Mouse (Mus musculus): ENCODE measurements around the gene Selenbp2. TPM values are rescaled to one million over a fixed set of nuclear protein-coding genes. Genes with fewer than 3 reads are reported as not detected.
"Not testable (repeated sequence)": the region's sequence is repeated elsewhere in the genome, so short reads cannot be mapped to it uniquely, and the experiment has no call there.

Selenbp2 gene
- not detected in 2 replicates for polyA plus RNA-seq (2014; fragmentation: Nextera tagmentation; extraction: Ambion mirVana)

- H3K27ac ChIP-seq (ENCODE audit: low read depth, low read length): no peak within 1 kb of the TSS
Observed at GRCm38 (mm10) chr3:94693329-94693825, at the start of gene Selenbp2. Gene Selenbp2, plus strand, starts transcription at chr3:94693556.

DNA sequence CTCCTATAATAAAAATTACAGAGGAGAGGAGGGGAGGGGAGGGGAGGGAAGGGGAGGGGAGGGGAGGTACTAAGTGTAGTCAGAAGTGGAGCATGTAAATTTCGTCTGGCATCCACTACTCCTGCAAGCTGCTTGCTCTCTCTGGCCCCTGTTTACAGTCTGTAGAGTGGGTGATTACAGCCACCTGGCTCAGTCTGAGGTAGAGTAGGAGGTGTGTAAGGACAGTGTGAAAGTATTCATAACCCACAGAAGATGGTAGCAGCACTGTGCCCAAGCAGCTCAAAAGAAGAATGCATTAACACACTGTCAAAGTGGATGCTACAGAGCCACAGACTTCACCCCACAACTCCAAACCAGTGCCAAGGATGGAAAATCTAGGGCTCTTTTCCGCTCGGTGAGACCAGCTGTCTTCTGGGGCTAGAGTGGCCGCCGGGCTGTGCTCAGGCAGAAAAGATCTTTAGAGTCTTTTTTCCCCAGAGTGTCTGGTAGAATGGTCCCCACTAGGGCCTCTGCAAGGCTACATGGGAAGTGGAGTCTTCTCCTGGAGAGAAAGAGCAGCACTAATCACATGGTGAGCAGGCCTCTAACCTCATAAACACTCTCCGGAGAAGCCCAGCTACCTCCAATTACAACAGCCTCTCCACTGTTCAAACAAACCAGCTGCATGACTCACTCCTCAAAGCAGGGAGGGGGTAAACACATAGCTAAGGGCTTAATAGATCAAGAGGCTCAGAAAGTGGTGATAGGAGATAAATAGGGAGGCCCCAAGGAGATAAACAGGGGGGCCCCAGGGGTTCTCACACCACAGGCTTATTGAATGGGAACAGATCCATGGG is 44.4 kb upstream of the Selenbp2 start:
- WGBS: 44% methylated on average over 6 of the region's 6 CpGs
- Histone ChIP-seq H3K27ac (ENCODE audit: low read depth, low read length) (no peak overlapping the region), H3K4me3 (ENCODE audit: low read depth, low read length) (no peak overlapping the region), H3K27me3 (ENCODE audit: control insufficient read depth, insufficient read depth, low read length) (no peaks in the 10 kb centered on the region), H3K36me3 (ENCODE audit: control insufficient read depth, insufficient read depth, low read length) (no peaks in the 10 kb centered on the region), H3K9me3 (ENCODE audit: control insufficient read depth, low read length) (no peaks in the 10 kb centered on the region), H3K4me2 (no peak overlapping the region), H3K4me1 (ENCODE audit: control insufficient read depth, insufficient read depth, low read length) (no peaks in the 10 kb centered on the region; the same call in 1 of the 2 replicates), H3K9ac (ENCODE audit: low read length) (no peak overlapping the region)
- DNase-seq (ENCODE audit: low spot score, missing footprints) (no peak), ATAC-seq (ENCODE audit: low FRiP score) (peak; percentile 75; the same call in 1 of the 2 replicates)

More at GRCm38 (mm10) chr3:94693329-94693825, at the start of gene Selenbp2:
- WGBS: 84% methylated on average over 5 of the region's 5 CpGs
- Histone ChIP-seq H3K4me1 (ENCODE audit: control insufficient read depth, insufficient read depth, low read length) (no peaks in the 10 kb centered on the region), H3K36me3 (ENCODE audit: control insufficient read depth, insufficient read depth, low read length) (no peaks in the 10 kb centered on the region), H3K4me2 (no peak within 1 kb of the TSS), H3K27me3 (ENCODE audit: control insufficient read depth, insufficient read depth, low read length) (no peaks in the 10 kb centered on the region), H3K9me3 (ENCODE audit: control insufficient read depth, low read length) (no peaks in the 10 kb centered on the region), H3K4me3 (ENCODE audit: low read depth, low read length) (no peak within 1 kb of the TSS), H3K9ac (ENCODE audit: low read length) (no peak within 1 kb of the TSS)
- DNase-seq (ENCODE audit: low spot score, missing footprints) (no peak), ATAC-seq (ENCODE audit: low FRiP score) (no peak)

GRCm38 (mm10) chr3:94650409-94650808 is 42.9 kb upstream of the Selenbp2 start:
- Histone ChIP-seq H3K4me3 (ENCODE audit: low read depth, low read length) (no peak overlapping the region), H3K27ac (ENCODE audit: low read depth, low read length) (no peak overlapping the region), H3K27me3 (ENCODE audit: control insufficient read depth, insufficient read depth, low read length) (no peaks in the 10 kb centered on the region), H3K4me1 (ENCODE audit: control insufficient read depth, insufficient read depth, low read length) (no peaks in the 10 kb centered on the region; the same call in 1 of the 2 replicates), H3K4me2 (no peak overlapping the region), H3K36me3 (ENCODE audit: control insufficient read depth, insufficient read depth, low read length) (no peaks in the 10 kb centered on the region), H3K9me3 (ENCODE audit: control insufficient read depth, low read length) (no peaks in the 10 kb centered on the region), H3K9ac (ENCODE audit: low read length) (no peak overlapping the region)
- no peak for DNase-seq (ENCODE audit: low spot score, missing footprints)
- ATAC-seq (ENCODE audit: low FRiP score): no peak
- WGBS: 86% methylated on average over 7 of the region's 7 CpGs

GRCm38 (mm10) chr3:94653967-94654366 is 39.4 kb upstream of the Selenbp2 start:
- not testable (repeated sequence) for H3K4me1 ChIP-seq (ENCODE audit: control insufficient read depth, insufficient read depth, low read length); DNase-seq (ENCODE audit: low spot score, missing footprints); H3K9me3 ChIP-seq (ENCODE audit: control insufficient read depth, low read length); H3K36me3 ChIP-seq (ENCODE audit: control insufficient read depth, insufficient read depth, low read length); H3K4me3 ChIP-seq (ENCODE audit: low read depth, low read length); H3K27ac ChIP-seq (ENCODE audit: low read depth, low read length); H3K4me2 ChIP-seq; ATAC-seq (ENCODE audit: low FRiP score); H3K9ac ChIP-seq (ENCODE audit: low read length); H3K27me3 ChIP-seq (ENCODE audit: control insufficient read depth, insufficient read depth, low read length)
- WGBS: 79% methylated on average over 1 of the region's 1 CpGs

GRCm38 (mm10) chr3:94657852-94658739 is 35.3 kb upstream of the Selenbp2 start:
- peak; percentile 89 for DNase-seq (ENCODE audit: low spot score, missing footprints)
- WGBS: 3% methylated on average over 22 of the region's 47 CpGs
- ATAC-seq (ENCODE audit: low FRiP score): peak; percentile 74

DNA sequence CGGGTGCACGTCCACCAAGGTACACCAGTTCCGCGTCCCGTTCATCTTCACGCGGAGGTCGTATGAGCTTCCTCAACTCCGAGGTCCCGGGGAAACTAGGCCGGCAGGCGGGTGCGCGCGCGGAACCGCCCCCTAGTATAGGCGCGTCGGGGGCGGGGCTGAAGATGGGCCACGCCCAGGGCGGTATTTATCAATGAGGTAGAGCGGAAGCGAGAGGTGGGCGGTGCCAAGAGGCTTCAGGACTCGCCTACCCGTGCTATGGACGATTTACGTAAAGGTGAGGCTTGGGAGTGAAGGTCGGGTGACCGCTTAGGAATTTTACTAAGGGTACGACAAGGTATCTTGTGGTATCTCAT is 34.6 kb upstream of the Selenbp2 start, which contains the start of gene Tuft1:
Gene Tuft1, minus strand, starts transcription at position 133 of the 356 bp plus-strand sequence.
- Histone ChIP-seq H3K4me2 (peak within 1 kb of the TSS; percentile 52), H3K4me3 (ENCODE audit: low read depth, low read length) (peak within 1 kb of the TSS; percentile 32)
- H3K27me3 ChIP-seq (ENCODE audit: control insufficient read depth, insufficient read depth, low read length); H3K4me1 ChIP-seq (ENCODE audit: control insufficient read depth, insufficient read depth, low read length); H3K27ac ChIP-seq (ENCODE audit: low read depth, low read length); DNase-seq (ENCODE audit: low spot score, missing footprints); H3K9me3 ChIP-seq (ENCODE audit: control insufficient read depth, low read length); H3K9ac ChIP-seq (ENCODE audit: low read length); H3K36me3 ChIP-seq (ENCODE audit: control insufficient read depth, insufficient read depth, low read length): not testable (repeated sequence)
- ATAC-seq (ENCODE audit: low FRiP score): peak; percentile 94
- under 1% methylated on average over 17 of the region's 33 CpGs for WGBS

More at GRCm38 (mm10) chr3:94657852-94658739, 35.3 kb upstream of the Selenbp2 start:
- not testable (repeated sequence) for H3K9me3 ChIP-seq (ENCODE audit: control insufficient read depth, low read length); H3K27ac ChIP-seq (ENCODE audit: low read depth, low read length); H3K4me1 ChIP-seq (ENCODE audit: control insufficient read depth, insufficient read depth, low read length); H3K36me3 ChIP-seq (ENCODE audit: control insufficient read depth, insufficient read depth, low read length); H3K27me3 ChIP-seq (ENCODE audit: control insufficient read depth, insufficient read depth, low read length); H3K9ac ChIP-seq (ENCODE audit: low read length)
- H3K4me3 ChIP-seq (ENCODE audit: low read depth, low read length): peak overlapping the region; percentile 32
- peak overlapping the region; percentile 52 for H3K4me2 ChIP-seq

GRCm38 (mm10) chr3:94659142-94659748 is 34.1 kb upstream of the Selenbp2 start:
- H3K4me3 ChIP-seq (ENCODE audit: low read depth, low read length); H3K27me3 ChIP-seq (ENCODE audit: control insufficient read depth, insufficient read depth, low read length); H3K27ac ChIP-seq (ENCODE audit: low read depth, low read length); H3K4me2 ChIP-seq; H3K36me3 ChIP-seq (ENCODE audit: control insufficient read depth, insufficient read depth, low read length); H3K9ac ChIP-seq (ENCODE audit: low read length); H3K4me1 ChIP-seq (ENCODE audit: control insufficient read depth, insufficient read depth, low read length); H3K9me3 ChIP-seq (ENCODE audit: control insufficient read depth, low read length): not testable (repeated sequence)
- DNase-seq (ENCODE audit: low spot score, missing footprints) (peak; percentile 83), ATAC-seq (ENCODE audit: low FRiP score) (peak; percentile 36)
- 28% methylated on average over 8 of the region's 10 CpGs for WGBS

DNA sequence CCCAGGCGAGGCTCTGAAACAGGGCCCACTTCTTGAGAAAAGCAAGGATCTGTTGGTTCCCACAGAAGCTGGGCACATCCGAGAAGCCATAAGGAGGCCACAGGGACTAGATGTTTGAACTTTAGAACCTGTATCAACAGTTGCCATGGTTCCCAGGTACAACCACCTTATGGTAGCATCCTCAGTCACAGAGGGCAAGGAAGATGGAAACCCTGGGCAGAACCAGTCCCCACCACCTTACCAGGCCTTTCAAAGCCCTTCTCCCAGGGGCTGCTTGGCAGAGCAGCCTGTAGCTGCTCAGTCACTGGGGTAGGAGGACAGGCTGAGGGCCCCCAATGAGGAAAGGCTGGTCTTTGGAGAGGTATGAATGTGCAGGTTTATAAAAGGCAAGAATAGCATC is 32.5 kb upstream of the Selenbp2 start:
- H3K4me1 ChIP-seq (ENCODE audit: control insufficient read depth, insufficient read depth, low read length); H3K27ac ChIP-seq (ENCODE audit: low read depth, low read length); DNase-seq (ENCODE audit: low spot score, missing footprints); H3K9ac ChIP-seq (ENCODE audit: low read length); H3K36me3 ChIP-seq (ENCODE audit: control insufficient read depth, insufficient read depth, low read length); H3K27me3 ChIP-seq (ENCODE audit: control insufficient read depth, insufficient read depth, low read length); ATAC-seq (ENCODE audit: low FRiP score); H3K9me3 ChIP-seq (ENCODE audit: control insufficient read depth, low read length); H3K4me3 ChIP-seq (ENCODE audit: low read depth, low read length); H3K4me2 ChIP-seq: not testable (repeated sequence)
- 85% methylated on average over 2 of the region's 2 CpGs for WGBS

Measured in midbrain, embryonic 11.5 days (tissue).